Mouse (Mus musculus): Measurements from ENCODE around the gene Cypt2. TPM values are rescaled to one million over a fixed set of nuclear protein-coding genes. Genes with fewer than 3 reads are reported as not detected.
"Not testable (repeated sequence)": the region's sequence is repeated elsewhere in the genome, so short reads cannot be mapped to it uniquely, and the experiment has no call there.

Cypt2 gene
- polyA plus RNA-seq (2015; fragmentation: Nextera tagmentation; extraction: Ambion mirVana), result not detected in 2 replicates

DNA sequence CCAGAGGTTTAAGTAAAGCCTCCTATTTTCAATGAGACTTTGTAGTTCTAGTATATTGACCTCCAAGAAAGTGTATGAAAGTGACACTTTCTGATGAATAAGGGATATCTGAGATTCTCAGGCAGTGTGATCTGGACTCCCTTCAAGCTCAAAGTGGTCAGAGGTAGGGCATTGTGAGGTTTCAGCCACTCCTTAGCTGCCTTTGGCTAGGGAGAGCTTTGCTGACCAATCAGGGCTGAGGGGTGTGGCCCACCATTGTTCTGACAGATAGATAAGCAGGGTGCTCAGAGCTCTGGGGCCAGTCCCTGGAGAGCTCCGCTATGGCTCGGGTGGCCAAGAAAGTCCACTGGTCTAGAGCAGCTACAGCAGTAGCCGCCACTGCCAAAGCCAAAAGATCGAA is at the start of gene Cypt2:
TSS of gene Cypt2 (plus strand) at position 301 of the 400 bp plus-strand sequence.
- H3K9me3 ChIP-seq (replicated peaks); H3K4me2 ChIP-seq; H3K27ac ChIP-seq (replicated peaks); H3K9ac ChIP-seq; ATAC-seq (ENCODE audit: insufficient read depth); H3K4me1 ChIP-seq (replicated peaks); H3K27me3 ChIP-seq; H3K36me3 ChIP-seq (replicated peaks); H3K4me3 ChIP-seq (replicated peaks): not testable (repeated sequence)
- 76% methylated on average over 4 of the region's 4 CpGs for WGBS (ENCODE audit: insufficient replicate concordance)

DNA sequence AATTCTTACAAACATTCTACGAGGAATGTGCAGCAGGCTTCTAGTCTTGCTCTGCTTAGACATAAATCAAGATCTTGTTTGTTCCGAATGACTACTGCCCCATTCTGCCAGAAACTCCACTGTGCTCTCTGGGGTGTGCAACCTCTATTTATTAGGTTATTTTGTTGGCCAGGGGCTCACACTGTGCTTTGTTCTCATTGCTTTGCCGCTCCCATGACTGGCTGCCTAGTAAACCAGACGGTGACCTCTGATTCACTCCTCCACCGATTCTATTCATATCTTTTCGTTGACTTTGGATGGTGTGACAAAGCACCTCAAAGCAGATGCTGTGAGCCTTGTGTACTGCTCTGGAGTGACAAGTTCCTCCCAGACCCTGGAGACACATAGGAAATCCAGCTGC is 46.7 kb downstream of the Cypt2 start:
- 68% methylated on average over 6 of the region's 6 CpGs for WGBS (ENCODE audit: insufficient replicate concordance)
- no peak for ATAC-seq (ENCODE audit: insufficient read depth)
- Histone ChIP-seq H3K27ac (replicated peaks) (no peak overlapping the region), H3K4me2 (no peak overlapping the region), H3K4me1 (replicated peaks) (no peaks in the 10 kb centered on the region), H3K27me3 (no peaks in the 10 kb centered on the region), H3K9ac (no peak overlapping the region), H3K4me3 (replicated peaks) (no peak overlapping the region), H3K9me3 (replicated peaks) (no peaks in the 10 kb centered on the region), H3K36me3 (replicated peaks) (no peaks in the 10 kb centered on the region)

All from liver, embryonic 15.5 days (tissue).